Mouse (Mus musculus) limb, embryonic 14.5 days (tissue): ENCODE measurements around the gene Gldc. TPM values are rescaled to one million over a fixed set of nuclear protein-coding genes. Genes with fewer than 3 reads are reported as not detected.

ENCODE experiments used
- ATAC-seq: fragments of 200-750 bp; cut with Nextera tagmentation; 2 replicates; pipeline ENCODE4 v1.8.0; 2017; ENCODE audit warnings: low read depth, moderate number of reproducible peaks, moderate TSS enrichment; ENCODE audit not compliant: low FRiP score
- DNase-seq: peaks from one replicate; pipeline ENCODE4 v3.0.0-alpha.2; 2015; ENCODE audit warnings: low spot score
- H3K27ac ChIP-seq: fragments of 300-500 bp; sonication (generic); replicated peaks from 2 replicates; pipeline ENCODE4 v1.5.1; 2014; ENCODE audit warnings: low read depth, mild to moderate bottlenecking, low read length, moderate library complexity, mixed read lengths
- H3K27me3 ChIP-seq: fragments of 300-500 bp; sonication (generic); 2 replicates; pipeline ENCODE4 v1.6.1; 2014; ENCODE audit warnings: low read length, mixed read lengths; ENCODE audit not compliant: control insufficient read depth, insufficient read depth
- H3K36me3 ChIP-seq: fragments of 300-500 bp; sonication (generic); 2 replicates; pipeline ENCODE4 v1.6.1; 2014; ENCODE audit warnings: mild to moderate bottlenecking, low read length, moderate library complexity, mixed read lengths; ENCODE audit not compliant: control insufficient read depth, insufficient read depth
- H3K4me1 ChIP-seq: fragments of 300-500 bp; sonication (generic); 2 replicates; pipeline ENCODE4 v1.6.1; 2014; ENCODE audit warnings: antibody characterized with exemption, low read length, mixed read lengths; ENCODE audit not compliant: control insufficient read depth, insufficient read depth
- H3K4me2 ChIP-seq: fragments of 300-500 bp; sonication (generic); replicated peaks from 2 replicates; pipeline ENCODE4 v1.6.1; 2014; ENCODE audit warnings: low read depth, mild to moderate bottlenecking, low read length, moderate library complexity; ENCODE audit not compliant: severe bottlenecking
- H3K4me3 ChIP-seq: fragments of 300-500 bp; sonication (generic); replicated peaks from 2 replicates; pipeline ENCODE4 v1.5.1; 2014; ENCODE audit warnings: low read length
- H3K9ac ChIP-seq: fragments of 300-500 bp; sonication (generic); 2 replicates; pipeline ENCODE4 v1.6.1; 2014; ENCODE audit warnings: mild to moderate bottlenecking, low read depth, low read length, moderate library complexity; ENCODE audit not compliant: severe bottlenecking
- H3K9me3 ChIP-seq: fragments of 300-500 bp; sonication (generic); 2 replicates; pipeline ENCODE4 v1.6.1; 2016; ENCODE audit warnings: low read length; ENCODE audit not compliant: control insufficient read depth
- POLR2A ChIP-seq: fragments of 200-500 bp; IDR thresholded peaks from 2 replicates; pipeline ENCODE4 v1.8.0; 2012; ENCODE audit warnings: inconsistent platforms, mild to moderate bottlenecking, moderate library complexity, borderline replicate concordance; ENCODE audit not compliant: insufficient read depth, insufficient read length; ENCODE audit errors: extremely low read depth
- WGBS: fragments of 180-500 bp; shearing (Covaris S2); extraction: QIAGEN DNeasy Blood & Tissue Kit; methylation state at CpG from one replicate; pipeline ENCODE4 v1.1.7; 2014; 5-methylcytosine and 5-hydroxymethylcytosine counted together
- polyA plus RNA-seq, 2 experiments: library from polyadenylated mRNA; depleted of rRNA in 1 of 2; stranded (reverse) in 1 of 2; unstranded in 1 of 2; fragments of >200 nt; fragmentation: Nextera tagmentation in 1 of 2; extraction: Ambion mirVana in 1 of 2; gene quantifications; 2 replicates each; pipeline versions ENCODE4 v1.2.1 to v1.2.3; 2012 to 2014

The Gldc gene
- polyA plus RNA-seq, 2 experiments: 6.6 to 8.9 TPM

DNA sequence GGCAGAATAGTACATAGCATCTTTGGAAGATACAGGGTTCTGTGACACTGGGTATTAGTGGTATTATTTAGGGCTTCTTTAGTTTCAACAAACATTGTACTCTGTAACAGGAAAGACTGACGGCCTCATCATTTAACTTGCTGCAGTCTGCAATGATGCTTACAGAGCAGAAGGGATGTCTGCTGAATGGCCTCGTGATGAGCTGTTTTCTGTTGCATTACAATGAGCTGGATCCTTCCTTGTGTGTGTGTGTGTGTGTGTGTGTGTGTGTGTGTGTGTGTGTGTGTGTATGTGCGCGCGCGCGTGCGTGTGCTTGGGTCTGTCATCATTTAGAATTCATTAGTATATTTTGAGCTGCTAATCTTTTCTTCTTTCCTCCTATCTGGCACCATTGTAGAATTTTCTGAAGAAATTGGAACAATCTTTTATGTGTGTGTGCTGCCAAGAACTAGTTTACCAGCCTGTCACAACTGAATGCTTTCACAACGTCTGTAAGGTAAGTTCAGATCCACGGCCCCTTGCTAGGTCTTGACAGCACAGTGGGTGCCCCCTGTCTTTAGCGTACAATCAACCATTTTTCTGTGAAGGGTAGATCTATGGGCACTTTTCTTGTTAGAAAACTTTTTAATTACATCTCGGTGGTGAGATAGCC is 83.5 kb downstream of the Gldc start:
- Histone ChIP-seq H3K4me3 (no peak overlapping the region), H3K9me3 (no peaks in the 10 kb centered on the region), H3K4me1 (no peaks in the 10 kb centered on the region), H3K9ac (no peak overlapping the region), H3K4me2 (no peak overlapping the region), H3K27ac (no peak overlapping the region), H3K27me3 (no peaks in the 10 kb centered on the region), H3K36me3 (peaks cover 92% of the 10 kb centered on the region)
- DNase-seq (no peak), ATAC-seq (no peak)
- WGBS: 91% methylated on average over 12 of the region's 12 CpGs
- no peak for TF ChIP-seq POLR2A

DNA sequence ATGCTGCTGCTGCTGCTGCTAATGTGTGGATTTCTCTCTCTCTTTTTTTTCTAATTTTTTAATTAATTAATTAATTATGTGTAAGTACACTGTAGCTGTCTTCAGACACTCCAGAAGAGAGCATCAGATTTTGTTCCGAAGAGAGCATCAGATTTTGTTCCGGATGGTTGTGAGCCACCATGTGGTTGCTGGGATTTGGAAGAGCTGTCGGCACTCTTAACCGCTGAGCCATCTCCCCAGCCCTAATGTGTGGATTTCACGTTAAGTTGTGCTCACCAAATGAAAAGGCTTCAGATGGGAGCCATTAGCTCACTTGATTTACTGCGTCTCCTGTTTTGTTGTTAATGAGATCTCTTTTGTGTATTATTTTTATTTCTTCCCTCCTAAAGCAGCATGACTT is 85.1 kb downstream of the Gldc start:
- Histone ChIP-seq H3K4me3 (no peak overlapping the region), H3K4me1 (no peaks in the 10 kb centered on the region), H3K36me3 (peaks cover 90% of the 10 kb centered on the region), H3K4me2 (no peak overlapping the region), H3K9ac (no peak overlapping the region), H3K27me3 (no peaks in the 10 kb centered on the region), H3K27ac (no peak overlapping the region), H3K9me3 (no peaks in the 10 kb centered on the region)
- ATAC-seq (0 out of 2 replicates have a peak, but pooled peaks have one; percentile 34), DNase-seq (no peak)
- no peak for TF ChIP-seq POLR2A
- WGBS: 64% methylated on average over 6 of the region's 6 CpGs

- Histone ChIP-seq H3K4me1 (no peaks in the 10 kb centered on the region), H3K27me3 (no peaks in the 10 kb centered on the region), H3K9me3 (no peaks in the 10 kb centered on the region), H3K4me2 (no peak overlapping the region), H3K27ac (no peak overlapping the region), H3K9ac (no peak overlapping the region), H3K4me3 (no peak overlapping the region), H3K36me3 (no peaks in the 10 kb centered on the region)
- ATAC-seq: peak; percentile 23; the same call in 1 of the 2 replicates
- peak; percentile 37 for DNase-seq
- no peak for TF ChIP-seq POLR2A
- WGBS: 57% methylated on average over 4 of the region's 4 CpGs
Observed at GRCm38 (mm10) chr19:30065797-30066196, 109.4 kb downstream of the Gldc start.

GRCm38 (mm10) chr19:30054218-30054617 is 121.0 kb downstream of the Gldc start:
- Histone ChIP-seq H3K27me3 (no peaks in the 10 kb centered on the region), H3K4me1 (no peaks in the 10 kb centered on the region), H3K4me3 (no peak overlapping the region), H3K27ac (no peak overlapping the region), H3K36me3 (peaks cover 3% of the 10 kb centered on the region; the same call in 1 of the 2 replicates), H3K9me3 (no peaks in the 10 kb centered on the region), H3K4me2 (no peak overlapping the region), H3K9ac (no peak overlapping the region)
- TF ChIP-seq POLR2A: no peak
- WGBS: 97% methylated on average over 2 of the region's 2 CpGs
- no peak for ATAC-seq
- DNase-seq: no peak

DNA sequence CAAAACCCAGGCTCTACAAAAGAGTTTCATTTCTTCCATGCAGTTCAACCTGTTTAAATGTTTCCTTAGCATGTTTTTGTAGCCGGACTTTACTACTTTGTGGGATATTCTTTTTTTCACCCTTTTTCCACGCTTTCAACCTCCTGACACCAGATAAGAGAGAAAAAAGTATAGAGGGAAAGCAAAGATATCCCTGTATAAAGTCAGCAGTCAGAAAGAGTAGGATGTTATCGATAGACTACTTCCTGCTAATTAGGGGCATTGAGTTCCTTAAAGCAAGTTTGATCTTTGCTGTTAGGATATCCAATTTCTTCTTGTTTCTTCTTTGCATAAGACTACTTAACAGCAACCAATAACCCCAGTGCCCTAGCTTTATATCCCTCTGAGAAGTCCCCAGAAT is 123.8 kb downstream of the Gldc start:
- H3K27me3 ChIP-seq: no peaks in the 10 kb centered on the region
- no peaks in the 10 kb centered on the region for H3K4me1 ChIP-seq
- 0 out of 2 replicates have a peak, but pooled peaks cover 2% of the 10 kb centered on the region for H3K9me3 ChIP-seq
- DNase-seq (no peak), ATAC-seq (no peak)
- no peak overlapping the region for H3K9ac ChIP-seq
- H3K27ac ChIP-seq: no peak overlapping the region
- WGBS: 85% methylated on average over 3 of the region's 3 CpGs
- H3K4me2 ChIP-seq: no peak overlapping the region
- peaks cover 13% of the 10 kb centered on the region; the same call in 1 of the 2 replicates for H3K36me3 ChIP-seq
- no peak overlapping the region for H3K4me3 ChIP-seq
- TF ChIP-seq POLR2A: no peak

- H3K4me1 ChIP-seq: no peaks in the 10 kb centered on the region
- ATAC-seq: no peak
- no peak overlapping the region for H3K4me2 ChIP-seq
- no peak for TF ChIP-seq POLR2A
- H3K36me3 ChIP-seq: peaks cover 18% of the 10 kb centered on the region; the same call in 1 of the 2 replicates
- no peak overlapping the region for H3K27ac ChIP-seq
- no peaks in the 10 kb centered on the region for H3K27me3 ChIP-seq
- 93% methylated on average over 2 of the region's 2 CpGs for WGBS
- DNase-seq: no peak
- no peak overlapping the region for H3K9ac ChIP-seq
- H3K4me3 ChIP-seq: no peak overlapping the region
- H3K9me3 ChIP-seq: 0 out of 2 replicates have a peak, but pooled peaks cover 3% of the 10 kb centered on the region
Observed at GRCm38 (mm10) chr19:30050584-30050983, 124.6 kb downstream of the Gldc start.

Other genes with a start within 250 kb of the Gldc start
- gene Trpd52l3, start 171.6 kb downstream of the Gldc start, polyA plus RNA-seq (2012; rRNA removed): not detected in 2 replicates
- not detected in 2 replicates for gene Trpd52l3, start 171.6 kb downstream of the Gldc start, polyA plus RNA-seq (2014; fragmentation: Nextera tagmentation; extraction: Ambion mirVana)
- gene Uhrf2, start 144.9 kb downstream of the Gldc start, polyA plus RNA-seq (2012; rRNA removed): 129 and 158 TPM in 2 replicates
- gene Uhrf2, start 144.9 kb downstream of the Gldc start, polyA plus RNA-seq (2014; fragmentation: Nextera tagmentation; extraction: Ambion mirVana): 65.2 and 74.8 TPM in 2 replicates
- gene Mbl2, start 57.5 kb upstream of the Gldc start, polyA plus RNA-seq (2012; rRNA removed): not detected in 2 replicates
- gene Mbl2, start 57.5 kb upstream of the Gldc start, polyA plus RNA-seq (2014; fragmentation: Nextera tagmentation; extraction: Ambion mirVana): not detected in 2 replicates